Mouse (Mus musculus) ZHBTc4 (cell line): ENCODE measurements at regions not wholly inside any gene's neighbourhood (a gene's known extent, or its start where the extent isn't known, plus 50 kb on each side); places are given as distances from the start of the nearest gene placed in this dataset.

ENCODE experiments used
- DNase-seq: peaks from one replicate; pipeline ENCODE4 v3.0.0-alpha.2; 2011; ENCODE audit warnings: low read depth, low spot score

DNA sequence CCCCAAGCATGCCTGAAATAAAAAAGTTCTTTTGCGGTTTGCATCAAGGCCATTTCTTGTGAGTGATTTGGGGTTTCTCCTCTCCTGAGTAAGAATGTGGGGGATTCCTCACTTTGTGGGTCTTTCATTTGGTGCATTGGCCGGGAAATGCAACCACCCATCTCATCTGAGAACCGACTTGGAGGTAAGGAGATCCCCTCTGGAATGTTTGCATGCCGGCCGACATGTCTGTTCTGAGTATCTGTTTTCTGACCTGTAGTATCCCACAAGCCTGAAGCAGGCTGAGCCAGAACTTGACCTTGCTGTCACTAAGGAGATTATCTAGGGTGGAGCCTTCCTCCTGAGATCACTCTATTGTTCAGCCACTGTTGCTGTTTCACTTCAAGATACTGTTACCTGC, 94.8 kb upstream of the Btbd35f10 start:
- DNase-seq = peak; percentile 0
